Mouse (Mus musculus) limb, embryonic 14.5 days (tissue): ENCODE measurements at regions not wholly inside any gene's neighbourhood (a gene's known extent, or its start where the extent isn't known, plus 50 kb on each side); places are given as distances from the start of the nearest gene placed in this dataset.
A peak's percentile ranks its signal among the peaks of the same experiment; 100 is the strongest.

ENCODE experiments used
- ATAC-seq: fragments of 200-750 bp; cut with Nextera tagmentation; 2 replicates; pipeline ENCODE4 v1.8.0; 2017; ENCODE audit warnings: low read depth, moderate number of reproducible peaks, moderate TSS enrichment; ENCODE audit not compliant: low FRiP score
- DNase-seq: peaks from one replicate; pipeline ENCODE4 v3.0.0-alpha.2; 2015; ENCODE audit warnings: low spot score
- H3K27ac ChIP-seq: fragments of 300-500 bp; sonication (generic); replicated peaks from 2 replicates; pipeline ENCODE4 v1.5.1; 2014; ENCODE audit warnings: low read depth, mild to moderate bottlenecking, low read length, moderate library complexity, mixed read lengths
- H3K27me3 ChIP-seq: fragments of 300-500 bp; sonication (generic); 2 replicates; pipeline ENCODE4 v1.6.1; 2014; ENCODE audit warnings: low read length, mixed read lengths; ENCODE audit not compliant: control insufficient read depth, insufficient read depth
- H3K36me3 ChIP-seq: fragments of 300-500 bp; sonication (generic); 2 replicates; pipeline ENCODE4 v1.6.1; 2014; ENCODE audit warnings: mild to moderate bottlenecking, low read length, moderate library complexity, mixed read lengths; ENCODE audit not compliant: control insufficient read depth, insufficient read depth
- H3K4me1 ChIP-seq: fragments of 300-500 bp; sonication (generic); 2 replicates; pipeline ENCODE4 v1.6.1; 2014; ENCODE audit warnings: antibody characterized with exemption, low read length, mixed read lengths; ENCODE audit not compliant: control insufficient read depth, insufficient read depth
- H3K4me2 ChIP-seq: fragments of 300-500 bp; sonication (generic); replicated peaks from 2 replicates; pipeline ENCODE4 v1.6.1; 2014; ENCODE audit warnings: low read depth, mild to moderate bottlenecking, low read length, moderate library complexity; ENCODE audit not compliant: severe bottlenecking
- H3K4me3 ChIP-seq: fragments of 300-500 bp; sonication (generic); replicated peaks from 2 replicates; pipeline ENCODE4 v1.5.1; 2014; ENCODE audit warnings: low read length
- H3K9ac ChIP-seq: fragments of 300-500 bp; sonication (generic); 2 replicates; pipeline ENCODE4 v1.6.1; 2014; ENCODE audit warnings: mild to moderate bottlenecking, low read depth, low read length, moderate library complexity; ENCODE audit not compliant: severe bottlenecking
- H3K9me3 ChIP-seq: fragments of 300-500 bp; sonication (generic); 2 replicates; pipeline ENCODE4 v1.6.1; 2016; ENCODE audit warnings: low read length; ENCODE audit not compliant: control insufficient read depth
- POLR2A ChIP-seq: fragments of 200-500 bp; IDR thresholded peaks from 2 replicates; pipeline ENCODE4 v1.8.0; 2012; ENCODE audit warnings: inconsistent platforms, mild to moderate bottlenecking, moderate library complexity, borderline replicate concordance; ENCODE audit not compliant: insufficient read depth, insufficient read length; ENCODE audit errors: extremely low read depth
- WGBS: fragments of 180-500 bp; shearing (Covaris S2); extraction: QIAGEN DNeasy Blood & Tissue Kit; methylation state at CpG from one replicate; pipeline ENCODE4 v1.1.7; 2014; 5-methylcytosine and 5-hydroxymethylcytosine counted together

- Histone ChIP-seq H3K36me3 (no peaks in the 10 kb centered on the region), H3K27me3 (no peaks in the 10 kb centered on the region), H3K27ac (no peak overlapping the region), H3K4me3 (no peak overlapping the region), H3K4me2 (no peak overlapping the region), H3K9ac (no peak overlapping the region), H3K9me3 (no peaks in the 10 kb centered on the region), H3K4me1 (no peaks in the 10 kb centered on the region)
- no peak for TF ChIP-seq POLR2A
- peak; percentile 22 for DNase-seq
- ATAC-seq: peak; percentile 73
- 36% methylated on average over 2 of the region's 2 CpGs for WGBS
Measured at GRCm38 (mm10) chr2:48010308-48010707, 803.6 kb upstream of the Acvr2a start.

- Histone ChIP-seq H3K4me1 (no peaks in the 10 kb centered on the region), H3K4me2 (no peak overlapping the region), H3K27me3 (no peaks in the 10 kb centered on the region), H3K9me3 (no peaks in the 10 kb centered on the region), H3K36me3 (no peaks in the 10 kb centered on the region), H3K27ac (no peak overlapping the region), H3K4me3 (no peak overlapping the region), H3K9ac (no peak overlapping the region)
- ATAC-seq: no peak
- no peak for TF ChIP-seq POLR2A
- no peak for DNase-seq
- WGBS: 81% methylated on average over 7 of the region's 7 CpGs
Measured at GRCm38 (mm10) chr2:48027559-48027958, 786.4 kb upstream of the Acvr2a start.

- H3K27ac ChIP-seq: no peak overlapping the region
- no peak overlapping the region for H3K9ac ChIP-seq
- no peaks in the 10 kb centered on the region for H3K9me3 ChIP-seq
- WGBS: 50% methylated on average over 1 of the region's 1 CpGs
- H3K4me1 ChIP-seq: no peaks in the 10 kb centered on the region
- ATAC-seq (no peak), DNase-seq (no peak)
- no peaks in the 10 kb centered on the region for H3K36me3 ChIP-seq
- H3K4me2 ChIP-seq: no peak overlapping the region
- no peak for TF ChIP-seq POLR2A
- H3K4me3 ChIP-seq: no peak overlapping the region
- H3K27me3 ChIP-seq: no peaks in the 10 kb centered on the region
Measured at GRCm38 (mm10) chr2:48061375-48061774, 752.5 kb upstream of the Acvr2a start.

GRCm38 (mm10) chr2:48063436-48063835, 750.5 kb upstream of the Acvr2a start:
- no peak for TF ChIP-seq POLR2A
- no peak for ATAC-seq
- H3K36me3 ChIP-seq: no peaks in the 10 kb centered on the region
- H3K27ac ChIP-seq: no peak overlapping the region
- no peaks in the 10 kb centered on the region for H3K27me3 ChIP-seq
- no peak overlapping the region for H3K4me2 ChIP-seq
- WGBS: 50% methylated on average over 9 of the region's 9 CpGs
- no peak for DNase-seq
- no peak overlapping the region for H3K9ac ChIP-seq
- H3K4me1 ChIP-seq: no peaks in the 10 kb centered on the region
- H3K9me3 ChIP-seq: no peaks in the 10 kb centered on the region
- H3K4me3 ChIP-seq: no peak overlapping the region

GRCm38 (mm10) chr2:48065162-48065561, 748.7 kb upstream of the Acvr2a start:
- Histone ChIP-seq H3K27ac (no peak overlapping the region), H3K4me3 (no peak overlapping the region), H3K36me3 (no peaks in the 10 kb centered on the region), H3K27me3 (no peaks in the 10 kb centered on the region), H3K9me3 (no peaks in the 10 kb centered on the region), H3K4me1 (no peaks in the 10 kb centered on the region), H3K4me2 (no peak overlapping the region), H3K9ac (no peak overlapping the region)
- ATAC-seq: no peak
- WGBS: 64% methylated on average over 3 of the region's 3 CpGs
- no peak for TF ChIP-seq POLR2A
- no peak for DNase-seq

GRCm38 (mm10) chr2:48082120-48082799, 731.6 kb upstream of the Acvr2a start:
- H3K4me2 ChIP-seq: no peak overlapping the region
- no peak overlapping the region for H3K4me3 ChIP-seq
- H3K27ac ChIP-seq: no peak overlapping the region
- no peaks in the 10 kb centered on the region for H3K9me3 ChIP-seq
- no peaks in the 10 kb centered on the region for H3K4me1 ChIP-seq
- no peak for DNase-seq
- H3K36me3 ChIP-seq: no peaks in the 10 kb centered on the region
- TF ChIP-seq POLR2A: no peak
- ATAC-seq: no peak
- no peak overlapping the region for H3K9ac ChIP-seq
- H3K27me3 ChIP-seq: no peaks in the 10 kb centered on the region
- whole genome bisulfite sequencing: 71% methylated on average over 3 of the region's 3 CpGs
